Mouse (Mus musculus): ENCODE results near the gene Gpat3.

DNA sequence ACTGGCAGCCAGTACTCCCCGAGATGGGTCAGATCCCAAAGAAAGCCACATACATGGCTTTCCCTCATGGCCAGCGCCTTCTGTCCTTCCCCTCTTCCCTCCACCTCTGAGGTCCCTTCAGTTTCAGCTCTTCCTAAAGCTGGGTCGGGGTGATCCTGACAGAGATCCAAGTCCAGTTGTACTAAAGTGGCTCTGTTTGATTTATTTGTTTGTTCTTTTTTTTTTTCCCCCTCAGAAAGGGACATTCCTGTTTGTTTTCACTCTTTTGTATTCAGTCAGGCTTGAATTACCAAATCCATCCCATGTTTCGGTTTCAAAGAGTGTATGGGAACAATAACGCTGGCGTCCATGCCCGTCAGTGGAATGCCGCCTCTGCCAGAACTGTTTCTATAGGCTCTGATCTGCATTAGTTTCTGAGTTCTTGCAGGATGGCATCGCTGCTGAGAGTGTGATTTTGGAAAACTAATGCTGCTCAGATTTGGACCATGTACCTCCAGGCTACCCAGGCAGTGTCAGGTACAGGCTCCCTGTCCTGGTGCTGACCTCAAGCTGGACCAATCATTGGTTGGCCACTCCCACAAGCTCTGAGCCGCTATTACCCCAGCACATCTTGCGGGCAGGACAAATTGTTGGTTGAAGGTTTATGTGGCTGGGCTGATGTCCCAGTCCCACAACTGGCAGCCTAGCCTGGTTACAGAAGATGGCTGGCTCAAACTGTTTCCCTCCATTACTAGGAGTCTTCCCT lies 54.4 kb downstream of the Gpat3 start:
- no peak for TF ChIP-seq CTCF (IDR thresholded peaks at IDR 0.05; ENCODE audit: low read depth)
- TF ChIP-seq EP300 (optimal IDR thresholded peaks at IDR 0.05): no peak

Measured in stomach, postnatal 0 days (tissue).